Mouse (Mus musculus) thymus, postnatal 14 days (tissue): ENCODE results near the gene Racgap1.

ENCODE experiments used
- DNase-seq: peaks from one replicate; pipeline ENCODE4 v3.0.0; 2021

The Racgap1 gene

DNA sequence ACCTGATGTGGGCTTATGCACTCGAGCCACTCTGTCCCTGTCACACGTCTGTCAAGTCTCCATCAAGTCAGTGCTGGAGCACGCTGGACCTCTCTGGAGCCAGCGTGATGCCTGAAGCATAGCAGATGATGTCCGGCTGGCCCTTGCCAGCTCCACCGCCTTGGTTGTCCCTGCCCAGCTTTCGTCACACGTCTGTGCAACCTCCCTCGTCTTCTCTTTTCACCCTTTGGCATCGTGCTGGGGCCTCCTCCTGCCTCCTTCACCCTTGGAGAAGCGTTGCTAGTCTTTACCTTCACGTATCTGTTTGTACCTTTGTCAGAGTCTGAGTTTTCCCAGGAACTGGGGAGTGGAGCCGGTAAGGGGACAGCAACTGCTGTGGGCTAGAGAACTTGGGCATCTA is 37.2 kb downstream of the Racgap1 start:
- no peak for DNase-seq

DNA sequence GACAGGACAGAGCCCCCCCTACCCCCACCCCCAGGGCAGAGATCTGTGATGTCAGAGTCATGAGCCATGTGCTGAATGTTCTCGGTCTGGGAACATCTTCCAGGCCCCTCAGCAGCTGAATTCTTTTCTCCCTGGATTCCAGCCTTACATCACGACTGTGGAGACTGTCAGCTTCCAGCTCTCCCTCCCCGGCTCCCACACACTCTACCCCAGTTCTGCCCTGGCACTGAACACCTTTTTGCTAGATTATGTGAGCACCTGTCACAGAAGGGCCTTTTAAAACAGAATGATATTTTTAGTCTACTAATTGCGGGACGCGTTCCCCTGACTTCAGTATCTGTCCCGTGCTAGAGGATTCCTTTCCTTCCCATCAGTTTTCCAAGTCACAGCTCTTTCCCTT is 39.9 kb downstream of the Racgap1 start:
- no peak for DNase-seq

DNA sequence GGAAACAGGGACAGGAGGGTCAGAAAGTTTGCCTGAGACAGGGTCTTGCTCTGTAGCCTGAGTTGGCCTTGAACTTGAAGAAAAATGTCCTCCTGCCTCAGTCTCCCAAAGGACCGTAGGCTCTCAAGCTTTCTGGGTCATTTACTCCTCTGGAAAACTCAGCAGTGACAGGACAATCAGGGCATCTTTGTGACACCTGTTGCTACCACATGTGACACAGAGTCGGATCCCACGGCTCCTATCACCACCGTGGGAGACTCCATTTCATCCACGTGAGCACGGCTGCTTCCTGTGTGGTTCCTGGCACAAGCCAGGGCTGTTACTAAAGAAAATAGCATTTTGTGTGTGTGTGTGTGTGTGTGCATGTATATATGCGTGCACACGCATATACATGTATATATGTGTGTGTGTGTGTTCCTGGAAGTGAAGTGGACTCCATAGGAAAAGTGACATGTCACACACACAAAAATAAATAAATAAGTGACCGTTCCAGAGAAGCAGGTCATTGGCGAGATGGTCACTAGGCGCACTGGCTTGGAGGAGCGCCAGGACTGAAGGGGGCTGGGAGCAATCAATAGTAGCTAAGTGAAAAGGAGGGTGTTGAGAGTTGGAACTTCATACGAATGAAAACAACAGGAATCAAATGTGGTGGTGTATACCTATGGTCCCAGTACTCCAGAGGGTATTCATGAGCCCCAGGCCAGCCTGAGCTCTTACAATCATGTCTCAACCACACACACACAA is 42.9 kb downstream of the Racgap1 start:
- no peak for DNase-seq

DNA sequence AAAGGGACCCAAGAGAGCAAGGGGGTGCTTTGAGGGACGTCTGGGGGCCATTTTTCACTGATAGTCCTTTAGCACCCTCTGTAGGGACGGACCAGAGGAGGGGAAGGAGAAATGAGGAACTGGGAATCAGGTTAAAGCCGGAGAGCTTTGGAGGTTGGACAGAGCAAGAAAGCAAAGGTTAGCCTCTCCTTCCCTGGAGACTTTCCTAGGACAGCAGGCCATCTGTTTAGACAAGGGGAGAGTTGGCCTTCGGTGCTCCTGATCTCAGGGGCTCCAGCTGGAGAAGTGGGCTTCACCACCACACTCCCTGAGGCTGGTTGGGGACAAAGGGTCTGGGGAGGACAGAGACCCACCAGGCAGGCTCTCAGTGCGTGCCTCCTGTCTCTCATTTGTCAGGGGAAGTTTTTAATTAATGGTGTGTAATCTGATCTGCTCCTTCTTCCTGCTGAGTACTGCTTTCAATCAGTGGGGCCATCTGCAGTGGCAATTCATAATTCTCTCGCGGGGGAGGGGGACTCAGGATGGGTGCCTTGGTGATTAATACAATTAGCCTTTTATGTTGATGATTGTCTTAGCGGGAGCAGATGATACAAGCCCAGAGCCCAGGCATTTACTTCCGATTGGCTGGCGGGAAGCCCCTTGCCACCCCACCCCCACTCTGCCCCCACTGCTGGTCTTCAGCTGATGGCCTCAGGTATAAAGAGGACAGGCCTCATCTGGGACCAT is 43.9 kb downstream of the Racgap1 start:
- no peak for DNase-seq

GRCm38 (mm10) chr15:99606515-99606914 is 44.9 kb downstream of the Racgap1 start:
- no peak for DNase-seq

DNA sequence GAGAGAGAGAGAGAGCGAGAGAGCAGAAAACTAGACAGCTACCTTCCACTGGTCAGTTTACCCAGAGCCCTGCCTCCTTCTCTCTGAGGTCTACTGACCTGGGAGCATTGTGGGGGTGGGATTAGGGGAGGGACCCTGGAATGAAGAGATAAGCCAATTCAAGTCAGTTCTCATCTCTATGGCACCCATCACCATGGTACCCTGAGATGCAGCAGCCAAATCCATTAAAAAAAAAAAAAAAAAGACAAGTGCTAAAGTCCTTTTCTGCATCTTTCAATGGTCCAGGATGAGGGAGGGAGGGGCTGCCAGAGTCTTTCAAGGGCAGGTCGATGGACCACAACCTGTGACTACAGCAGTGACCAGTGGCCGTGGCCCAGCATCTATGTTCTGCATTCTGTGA is 45.9 kb downstream of the Racgap1 start:
- DNase-seq = no peak

DNA sequence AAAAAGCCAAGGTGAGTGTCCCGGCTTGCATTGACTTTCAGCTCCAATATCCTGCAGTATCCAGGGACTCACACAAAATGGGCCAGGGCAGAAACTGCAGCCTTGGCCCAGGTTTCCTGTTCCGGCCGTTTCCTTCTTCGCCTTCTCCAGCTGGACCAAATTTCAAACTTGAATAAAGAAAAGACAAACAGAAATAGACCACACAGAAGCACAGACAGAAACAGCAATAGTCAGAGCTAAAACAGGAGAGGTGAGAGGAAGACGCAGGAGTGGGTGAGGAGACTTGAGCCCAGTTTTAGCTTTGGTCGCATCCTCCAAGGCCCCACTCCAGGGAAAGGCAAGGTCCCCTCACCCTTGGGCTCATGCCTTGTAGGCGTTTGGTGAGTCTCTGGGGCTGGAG is 48.2 kb downstream of the Racgap1 start:
- no peak for DNase-seq

DNA sequence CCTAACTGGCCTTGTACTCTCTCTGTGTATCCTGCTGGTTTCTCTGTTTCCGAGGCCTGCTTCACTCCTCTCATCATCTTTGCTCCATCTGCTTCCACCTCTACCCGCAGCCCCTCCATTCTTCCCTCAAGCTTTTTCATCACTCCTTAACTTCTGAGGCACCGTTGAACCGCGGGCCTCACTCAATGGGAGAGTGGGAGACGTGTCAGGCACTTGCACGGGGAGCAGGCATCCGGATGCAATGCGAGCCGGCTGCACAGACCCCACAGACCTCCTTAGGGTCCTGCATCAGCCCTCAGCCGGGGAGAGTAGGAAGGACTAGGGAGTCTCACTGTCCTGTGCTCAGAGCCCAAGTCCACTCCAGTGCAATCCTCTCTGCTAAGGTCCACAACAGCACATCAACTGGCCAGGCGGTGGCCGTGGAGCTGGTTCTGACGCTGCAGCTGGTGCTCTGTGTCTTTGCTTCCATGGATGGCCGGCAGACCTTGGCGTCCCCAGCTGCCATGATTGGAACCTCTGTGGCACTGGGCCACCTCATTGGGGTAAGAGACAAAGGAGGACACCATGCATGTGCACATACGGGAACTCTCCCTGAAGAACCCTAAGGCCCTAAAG is 49.1 kb downstream of the Racgap1 start:
- DNase-seq = no peak

DNA sequence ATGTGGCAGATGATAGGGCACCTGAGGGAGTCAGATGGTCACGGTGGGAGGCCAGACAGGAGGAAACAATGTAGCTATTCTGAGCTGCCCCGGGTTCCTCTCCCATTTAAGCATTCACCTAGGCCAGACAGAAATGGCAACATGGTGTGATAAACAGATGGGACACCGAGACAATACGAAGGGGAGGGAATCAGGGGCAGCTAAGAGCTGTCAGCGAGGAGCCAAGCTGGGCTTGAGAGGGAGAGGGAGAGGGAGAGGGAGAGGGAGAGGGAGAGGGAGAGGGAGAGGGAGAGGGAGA is 49.7 kb downstream of the Racgap1 start:
- no peak for DNase-seq

DNA sequence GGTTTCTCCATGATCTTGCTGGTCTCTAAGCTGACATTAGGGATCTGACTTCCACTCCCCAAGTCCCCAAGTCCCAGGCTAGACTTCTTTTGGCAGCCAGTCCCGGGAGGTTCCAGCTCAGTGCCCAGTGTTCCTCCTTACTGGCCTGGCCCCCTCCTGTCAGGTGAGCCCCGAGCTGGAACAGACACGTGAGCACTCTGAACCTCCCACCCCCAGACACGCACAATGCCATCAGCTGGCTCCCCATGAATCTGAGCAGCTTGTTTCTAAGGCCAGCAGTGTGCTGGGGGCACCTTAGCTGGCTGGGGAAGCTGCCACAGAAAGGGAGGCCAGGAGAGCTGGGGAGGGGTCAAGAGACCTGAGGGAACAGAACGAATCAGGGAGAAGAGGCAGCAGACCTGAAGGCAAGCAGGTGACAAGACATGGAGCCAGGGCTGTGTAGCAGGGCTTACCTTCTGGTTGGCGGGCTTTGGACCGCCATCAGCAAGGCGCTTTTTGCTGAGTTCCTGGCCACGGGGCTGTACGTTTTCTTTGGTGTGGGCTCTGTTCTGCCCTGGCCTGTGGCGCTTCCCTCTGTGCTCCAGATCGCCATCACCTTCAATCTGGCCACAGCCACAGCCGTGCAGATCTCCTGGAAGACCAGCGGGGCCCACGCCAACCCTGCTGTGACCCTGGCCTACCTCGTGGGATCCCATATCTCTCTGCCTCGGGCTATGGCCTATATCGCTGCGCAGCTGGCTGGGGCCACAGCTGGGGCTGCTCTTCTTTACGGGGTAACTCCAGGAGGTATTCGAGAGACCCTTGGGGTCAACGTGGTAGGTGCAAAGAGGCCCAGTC is 50.3 kb downstream of the Racgap1 start, which contains the start of gene Aqp6:
TSS of gene Aqp6 (plus strand) at position 415 of the 837 bp plus-strand sequence.
- no peak for DNase-seq

GRCm38 (mm10) chr15:99599245-99600070 is 52.0 kb downstream of the Racgap1 start:
- no peak for DNase-seq

- no peak for DNase-seq
Observed at GRCm38 (mm10) chr15:99597596-99597995, 53.9 kb downstream of the Racgap1 start.

DNA sequence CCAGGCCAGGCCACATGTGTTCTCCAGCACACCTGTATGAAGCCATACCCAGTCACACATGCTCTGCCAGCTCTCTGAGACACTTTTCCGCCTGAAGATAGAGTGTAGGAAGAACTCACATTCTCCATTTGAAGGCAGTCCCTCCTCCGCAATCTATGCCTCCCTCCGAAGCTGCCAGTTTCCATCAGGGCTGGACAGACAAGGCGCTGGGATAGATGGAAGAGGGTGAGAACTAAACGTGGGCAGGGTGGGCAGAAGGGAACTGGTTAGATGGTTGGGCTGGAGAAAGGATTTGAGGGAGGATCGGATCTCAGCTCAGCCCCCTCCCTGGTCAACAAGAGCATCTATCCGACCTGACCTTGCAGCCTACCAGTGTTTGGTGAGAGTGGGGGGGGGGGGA is 54.6 kb downstream of the Racgap1 start:
- no peak for DNase-seq

DNA sequence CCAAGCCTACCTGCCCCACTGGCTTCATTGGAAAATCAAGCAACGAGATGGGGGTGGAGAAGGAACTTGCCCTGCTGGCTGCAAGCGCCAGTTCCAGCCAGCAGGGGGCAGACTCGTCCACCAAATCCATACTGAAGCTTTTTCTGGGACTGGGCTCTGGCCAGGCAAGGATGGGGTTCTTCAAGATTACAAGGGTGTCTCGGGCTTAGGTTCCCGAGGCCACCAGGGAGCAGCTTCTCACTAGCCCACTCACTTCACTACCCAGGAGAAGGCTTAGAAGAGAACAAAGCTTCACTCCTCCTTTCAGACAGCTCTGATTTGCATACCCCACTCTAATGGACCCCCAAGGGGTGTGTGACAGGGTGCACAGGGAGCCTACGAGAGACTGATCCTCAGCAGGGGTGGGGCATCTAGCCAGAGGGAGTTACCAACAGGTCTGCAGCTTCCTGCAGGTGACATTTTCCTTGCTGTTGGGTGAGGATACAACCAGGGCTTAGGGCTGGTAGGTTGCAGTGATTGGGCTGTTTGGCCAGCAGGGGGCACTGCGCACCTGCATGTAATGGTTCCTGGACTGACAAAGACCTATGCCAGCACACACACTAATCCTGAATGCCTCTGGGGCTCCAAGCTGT is 55.3 kb downstream of the Racgap1 start:
- DNase-seq = peak; percentile 76

GRCm38 (mm10) chr15:99594951-99595350 is 56.5 kb downstream of the Racgap1 start:
- DNase-seq = no peak

DNA sequence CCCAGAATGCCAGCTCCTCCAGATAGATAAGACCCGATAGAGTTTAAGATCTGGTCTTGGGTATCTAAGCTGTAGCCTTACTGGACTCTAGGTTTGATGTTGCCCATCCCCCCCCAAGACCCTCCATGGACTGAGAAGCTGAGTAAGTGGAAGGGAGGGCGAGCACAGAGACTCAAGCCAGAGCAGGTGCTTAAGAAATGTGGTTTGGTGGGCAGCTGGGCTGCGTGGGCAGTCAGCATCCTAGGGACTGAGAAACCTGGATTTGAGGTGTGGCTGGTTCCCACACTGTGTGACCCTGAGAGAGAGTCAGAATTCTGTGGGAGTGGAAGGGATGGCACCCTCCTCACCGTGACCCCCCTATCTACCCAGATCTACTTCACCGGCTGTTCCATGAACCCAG is 58.6 kb downstream of the Racgap1 start:
- no peak for DNase-seq

DNA sequence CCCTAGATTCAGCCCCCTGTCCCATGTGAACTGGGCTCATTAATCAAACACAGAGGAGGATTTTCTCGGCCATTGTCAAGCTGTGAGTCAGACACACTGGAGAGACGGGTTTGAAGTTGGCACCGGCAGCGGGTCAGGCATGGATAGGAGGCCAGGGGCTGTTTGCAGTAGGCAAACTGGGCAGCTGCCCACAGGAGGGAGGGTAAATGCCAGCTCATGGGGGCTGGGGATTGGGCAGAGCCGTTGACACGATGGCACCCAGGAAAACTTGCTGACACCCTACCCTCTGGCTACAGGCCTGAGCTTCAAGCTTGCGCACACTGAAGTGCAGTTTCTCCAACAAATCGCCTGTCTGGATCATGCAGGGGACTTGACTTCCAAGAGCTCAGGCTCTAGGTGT is 59.3 kb downstream of the Racgap1 start:
- no peak for DNase-seq

- DNase-seq = no peak
Observed at GRCm38 (mm10) chr15:99590429-99591084, 60.9 kb downstream of the Racgap1 start, which contains the start of gene Aqp5. TSS of gene Aqp5 (plus strand) at chr15:99590782.

- DNase-seq = no peak
Observed at GRCm38 (mm10) chr15:99589704-99590103, 61.8 kb downstream of the Racgap1 start.

DNA sequence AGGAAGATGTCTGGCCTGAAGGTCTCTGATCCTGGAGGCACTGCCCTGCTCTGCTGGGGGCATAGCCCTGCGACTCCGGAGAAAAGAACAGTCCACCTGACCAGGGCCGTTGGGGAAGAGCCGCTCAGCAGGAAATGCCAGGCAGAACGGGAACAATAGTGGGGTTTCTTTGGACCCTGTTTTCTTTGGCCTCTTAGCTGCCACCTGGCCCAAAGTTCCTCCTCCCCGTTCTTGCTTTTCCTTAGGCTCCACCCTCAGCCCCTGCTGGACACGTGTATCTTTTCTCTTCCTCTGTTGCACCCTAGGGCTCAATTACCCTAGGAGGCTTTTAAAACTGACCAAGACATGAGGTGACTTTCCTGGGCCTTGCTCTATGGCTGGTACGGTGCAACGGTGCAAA is 62.2 kb downstream of the Racgap1 start:
- DNase-seq = no peak

- DNase-seq = no peak
Observed at GRCm38 (mm10) chr15:99586525-99586924, 64.9 kb downstream of the Racgap1 start.
